Mouse (Mus musculus) left cerebral cortex, adult 2 months (tissue): ENCODE results near the gene Gm4869. TPM values are rescaled to one million over a fixed set of nuclear protein-coding genes. Genes with fewer than 3 reads are reported as not detected.

Source experiments
- DNase-seq, 2 experiments: peaks; one replicate each; pipeline ENCODE4 v3.0.0; 2021 to 2022; ENCODE audit warnings: low spot score in 2 of 2, mixed read lengths in 1 of 2; ENCODE audit errors: extremely low spot score in 1 of 2
- H3K27ac ChIP-seq: fragments of 200-600 bp; 2 replicates; pipeline ENCODE4 v1.8.1; 2022
- H3K4me3 ChIP-seq: fragments of 200-600 bp; 2 replicates; pipeline ENCODE4 v1.8.1; 2022
- CTCF ChIP-seq: fragments of 200-600 bp; IDR thresholded peaks from 2 replicates; pipeline ENCODE4 v1.8.1; 2022; ENCODE audit warnings: antibody characterized with exemption, mild to moderate bottlenecking, moderate library complexity
- intact Hi-C: fragments of 180-260 bp; cut with DNase I; formaldehyde crosslinking; loops from one replicate; pipeline ENCODE4 v1.15.1; 2025
- total RNA-seq, 2 experiments: library from RNA; stranded (reverse); gene quantifications; 2 replicates each; pipeline ENCODE4 v1.2.3; 2021

The Gm4869 gene
- total RNA-seq, 2 experiments from 2014 or later: not detected

DNA sequence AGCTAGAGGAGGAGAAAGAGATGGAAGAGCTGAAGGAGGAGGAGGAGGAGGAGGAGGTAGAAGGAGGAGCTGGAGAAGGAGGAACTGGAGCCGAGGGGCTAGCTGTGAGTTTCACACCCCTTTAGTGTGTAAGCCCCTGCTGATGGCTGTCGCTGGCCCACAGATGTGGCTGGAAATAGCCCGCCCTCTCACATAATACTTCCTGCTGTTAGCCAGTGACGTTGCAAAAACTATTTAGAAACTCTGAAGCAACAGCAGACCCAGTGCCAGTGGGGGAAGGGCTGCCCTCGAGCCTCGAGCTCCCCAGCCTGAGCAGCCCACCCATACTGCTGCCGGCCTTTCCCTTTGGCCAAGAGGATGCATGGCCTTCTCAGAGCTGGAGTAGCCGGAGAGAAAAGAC is 63.2 kb downstream of the Gm4869 start:
- no peak for DNase-seq
- Histone ChIP-seq H3K4me3 (no peak overlapping the region), H3K27ac (no peak overlapping the region)
- intact Hi-C loops: no loop called here
- TF ChIP-seq CTCF: no peak

DNA sequence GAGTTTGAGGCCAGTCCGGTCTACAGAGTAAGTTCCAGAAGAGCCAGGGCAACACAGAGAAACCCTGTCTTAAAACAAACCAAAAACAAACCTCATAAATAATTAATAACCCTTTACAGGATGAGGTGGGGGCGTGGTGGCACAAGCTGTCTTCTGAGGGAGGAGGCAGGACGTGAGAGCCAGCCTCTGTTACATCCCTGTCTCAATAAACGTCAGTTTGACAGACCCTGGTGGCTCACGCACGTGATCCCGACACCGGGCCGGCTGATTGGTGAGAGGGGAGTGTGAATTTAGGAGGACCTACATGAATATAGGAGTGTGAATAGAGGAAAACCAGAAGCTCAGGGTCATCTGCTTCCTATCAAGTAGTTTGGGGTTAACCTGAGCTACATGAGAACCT is 63.8 kb downstream of the Gm4869 start:
- no peak for DNase-seq
- intact Hi-C loops: no loop called here
- TF ChIP-seq CTCF: no peak

DNA sequence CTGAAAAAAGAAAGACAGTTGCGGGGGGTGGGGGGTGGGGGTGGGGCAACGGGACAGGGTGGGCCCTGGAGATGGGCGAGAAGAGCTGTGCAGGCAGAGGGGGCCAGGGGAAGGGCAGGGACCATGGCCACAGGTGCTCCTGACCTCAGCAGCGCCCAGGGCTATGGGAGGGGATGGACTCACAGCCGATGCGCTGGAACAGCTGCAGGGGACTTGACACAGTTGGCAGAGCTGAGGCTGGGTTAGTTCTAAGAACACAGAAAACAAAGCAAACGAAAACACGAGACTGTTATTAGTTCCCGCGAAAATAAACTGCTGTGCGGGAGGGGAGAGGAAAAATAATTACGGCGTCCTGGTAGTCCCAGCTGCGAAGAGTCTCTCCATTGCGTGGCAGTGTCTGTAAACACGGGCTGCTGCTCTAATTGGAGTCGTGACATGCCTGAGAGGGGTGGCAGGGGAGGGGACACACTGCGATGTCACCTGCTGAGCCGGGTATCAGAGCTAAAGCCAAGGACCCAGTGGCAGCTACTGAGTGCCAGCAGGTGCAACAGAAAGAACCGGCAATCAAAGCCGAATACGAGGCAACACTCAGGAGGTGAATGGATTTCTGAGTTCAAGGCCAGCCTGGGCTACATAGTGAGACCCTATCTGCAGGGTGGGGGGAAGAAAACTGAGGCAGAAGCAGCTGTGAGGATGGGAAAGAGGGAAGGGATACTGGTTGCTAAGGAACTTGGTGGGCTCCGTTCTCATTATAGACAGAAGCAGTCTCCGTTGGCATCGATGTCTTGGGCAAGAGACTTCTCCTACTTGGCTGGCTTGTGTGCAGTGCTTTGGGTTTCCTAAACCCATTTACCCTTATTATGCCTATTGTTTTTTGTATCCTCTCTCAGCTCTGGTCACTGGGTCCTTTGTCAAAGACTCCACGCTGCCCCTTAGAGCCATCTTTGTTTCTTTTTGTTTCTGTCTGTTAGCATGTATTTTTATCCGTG is 64.9 kb downstream of the Gm4869 start:
- intact Hi-C loops: no loop called here
- H3K4me3 ChIP-seq: peak overlapping the region; percentile 9; the same call in 1 of the 2 replicates
- no peak for DNase-seq
- TF ChIP-seq CTCF: no peak
- H3K27ac ChIP-seq: no peak overlapping the region

More for the DNA sequence above, 63.8 kb downstream of the Gm4869 start:
- no peak overlapping the region for H3K4me3 ChIP-seq
- no peak overlapping the region for H3K27ac ChIP-seq

DNA sequence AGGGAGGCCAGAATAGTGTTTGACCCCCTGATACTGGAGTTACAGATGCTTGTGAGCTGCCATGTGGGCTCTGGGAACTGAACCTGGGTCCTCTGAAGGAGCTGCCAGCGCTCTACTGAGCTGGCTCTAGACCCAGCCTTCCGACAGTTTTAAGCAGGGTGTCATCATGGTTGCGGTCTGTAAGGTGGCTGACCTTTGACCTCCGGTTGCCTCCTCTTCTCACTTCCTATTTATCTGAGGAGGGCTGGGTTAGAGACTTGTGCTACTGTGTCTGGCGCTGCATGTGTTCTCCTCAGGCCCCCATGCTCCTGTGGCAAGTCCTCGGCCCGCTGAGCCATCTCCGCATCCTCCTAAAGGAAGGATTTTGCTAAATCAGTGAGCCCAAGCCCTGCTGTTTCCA is 68.5 kb downstream of the Gm4869 start:
- H3K27ac ChIP-seq: no peak overlapping the region
- intact Hi-C loops: no loop called here
- no peak for TF ChIP-seq CTCF
- no peak overlapping the region for H3K4me3 ChIP-seq
- no peak for DNase-seq

DNA sequence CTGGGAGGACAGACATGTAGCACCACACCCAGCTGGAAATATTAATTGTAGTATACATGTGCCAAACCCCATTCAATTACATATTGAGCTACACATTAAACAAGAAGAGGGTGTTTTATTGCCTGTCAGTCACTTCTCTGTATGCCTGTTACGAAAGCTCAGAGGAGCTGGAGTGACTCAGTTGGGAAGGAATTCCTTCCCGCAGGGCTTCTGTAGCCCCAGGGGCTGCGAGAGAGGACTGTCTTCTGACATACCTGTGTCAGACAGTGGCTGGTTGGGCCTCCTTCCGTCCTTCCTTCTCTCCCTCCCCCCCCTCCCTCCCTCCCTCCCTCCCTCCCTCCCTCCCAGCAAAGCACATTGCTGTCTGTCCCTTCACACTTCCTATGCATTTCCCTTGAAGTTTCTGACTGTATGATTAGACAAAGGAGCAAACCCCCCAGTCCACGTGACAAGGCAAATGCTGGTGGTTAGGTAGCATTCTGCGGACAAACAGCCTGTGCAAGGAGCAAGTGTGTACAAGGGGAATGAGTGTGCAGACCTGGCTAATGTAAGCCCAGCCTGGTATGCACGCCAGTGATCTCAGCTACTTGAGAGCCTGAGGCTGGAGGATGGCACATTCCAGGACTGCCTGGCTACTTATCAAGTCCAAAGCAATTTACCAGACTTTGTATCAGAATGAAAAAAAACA is 69.5 kb downstream of the Gm4869 start:
- H3K27ac ChIP-seq: no peak overlapping the region
- TF ChIP-seq CTCF: no peak
- no peak for DNase-seq
- intact Hi-C loops: no loop called here
- no peak overlapping the region for H3K4me3 ChIP-seq

DNA sequence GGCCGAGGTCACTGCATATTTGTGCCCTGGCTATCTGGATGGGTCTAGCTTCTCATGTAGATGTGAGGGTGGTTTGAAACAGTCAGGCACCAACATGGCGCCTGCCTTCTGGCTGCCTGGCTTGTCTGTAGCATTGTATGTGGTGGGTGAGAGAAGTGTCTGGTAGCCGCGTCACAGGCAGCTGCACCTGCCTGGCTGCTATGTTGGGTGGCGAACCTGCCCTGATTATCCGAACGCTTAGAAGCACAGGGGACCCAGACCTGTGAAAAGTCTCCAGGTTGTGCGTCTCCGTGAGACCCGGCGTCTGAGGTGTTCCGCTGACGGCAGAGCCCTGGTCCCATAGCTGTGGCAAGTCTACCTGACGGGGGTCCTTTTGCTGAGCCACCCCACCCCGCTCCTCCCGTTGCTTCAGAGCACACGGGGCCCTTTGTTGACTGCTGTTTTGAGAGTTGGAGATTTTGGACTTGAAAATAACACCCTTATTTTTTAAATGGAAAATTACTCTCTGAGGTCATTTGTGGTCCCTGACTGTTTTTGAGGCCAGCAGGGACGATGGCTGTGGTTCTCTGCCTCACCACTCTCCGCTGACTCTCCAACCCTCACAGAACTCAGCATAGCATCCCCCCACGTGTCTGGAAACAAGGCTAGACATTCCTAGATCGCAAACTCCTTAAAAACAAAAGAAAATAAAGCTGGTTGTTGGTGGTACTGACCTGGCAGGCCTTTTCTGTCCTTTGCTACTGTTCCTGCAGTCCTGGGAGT is 71.9 kb downstream of the Gm4869 start:
- no peak overlapping the region for H3K27ac ChIP-seq
- intact Hi-C loops: no loop called here
- no peak overlapping the region for H3K4me3 ChIP-seq
- no peak for TF ChIP-seq CTCF
- no peak for DNase-seq

DNA sequence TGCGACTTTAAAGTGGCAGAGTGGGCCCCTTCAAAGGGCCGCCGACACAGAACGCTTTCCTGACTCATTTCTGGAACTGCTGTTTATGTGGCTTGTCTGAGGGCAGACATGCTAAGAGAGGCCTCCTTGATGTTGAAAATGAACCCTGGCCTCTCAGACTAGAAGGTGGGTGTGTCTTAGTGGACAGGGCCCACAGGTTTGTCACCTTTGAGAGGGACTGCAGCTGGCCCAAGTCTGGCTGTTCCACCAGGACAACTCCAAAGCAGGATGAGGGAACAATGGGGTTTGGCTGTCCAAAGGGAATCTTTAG is 72.4 kb downstream of the Gm4869 start:
- H3K27ac ChIP-seq: no peak overlapping the region
- intact Hi-C loops: no loop called here
- no peak for TF ChIP-seq CTCF

DNA sequence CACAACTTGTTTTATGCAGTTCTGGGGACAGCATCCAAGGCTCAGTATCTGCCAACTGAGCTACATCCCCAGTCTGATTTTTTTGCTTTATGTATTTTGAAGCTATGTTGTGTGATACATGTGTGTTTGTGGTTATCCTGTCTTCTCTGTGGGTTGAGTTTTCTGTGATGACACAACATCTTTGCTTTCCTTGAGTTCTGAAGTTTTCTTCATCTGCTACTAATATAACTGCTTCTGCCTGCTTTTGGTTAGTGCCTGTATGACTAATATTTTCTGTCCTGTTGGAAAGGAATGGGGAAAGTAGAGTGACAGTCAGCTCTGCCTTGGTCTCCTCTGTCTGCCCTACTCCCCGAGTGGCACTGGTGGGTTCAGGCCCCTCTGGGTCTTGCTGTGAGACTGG is 75.8 kb downstream of the Gm4869 start:
- DNase-seq: no peak
- no peak for TF ChIP-seq CTCF
- Histone ChIP-seq H3K4me3 (no peak overlapping the region), H3K27ac (no peak overlapping the region)
- intact Hi-C loops: no loop called here

More for the DNA sequence above, 72.4 kb downstream of the Gm4869 start:
- no peak for DNase-seq
- no peak overlapping the region for H3K4me3 ChIP-seq

DNA sequence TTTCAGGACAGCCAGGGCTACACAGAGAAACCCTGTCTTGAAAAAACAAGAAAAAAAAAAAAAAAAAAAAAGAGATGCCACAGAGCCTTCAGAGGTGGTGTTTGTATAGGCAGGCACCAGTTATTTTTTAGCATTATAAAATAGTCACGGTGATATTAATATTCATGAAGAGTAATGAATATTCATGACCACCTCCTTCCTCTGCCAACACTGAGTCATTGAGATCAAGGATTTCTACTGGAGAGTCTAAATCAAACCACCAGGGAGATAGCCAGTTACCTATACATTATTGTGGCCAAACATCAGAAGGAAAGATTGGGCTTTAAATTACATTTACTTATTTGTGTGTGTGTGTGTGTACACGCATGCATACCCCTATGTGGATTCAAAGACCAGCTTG is 81.3 kb downstream of the Gm4869 start:
- TF ChIP-seq CTCF: no peak; the same call in 1 of the 2 replicates
- no peak for DNase-seq
- Histone ChIP-seq H3K27ac (no peak overlapping the region), H3K4me3 (no peak overlapping the region)
- intact Hi-C loops: loop anchor here (5.0 kb wide), 1 partner anchor 84 kb away; no protein-coding TSS in a partner anchor

DNA sequence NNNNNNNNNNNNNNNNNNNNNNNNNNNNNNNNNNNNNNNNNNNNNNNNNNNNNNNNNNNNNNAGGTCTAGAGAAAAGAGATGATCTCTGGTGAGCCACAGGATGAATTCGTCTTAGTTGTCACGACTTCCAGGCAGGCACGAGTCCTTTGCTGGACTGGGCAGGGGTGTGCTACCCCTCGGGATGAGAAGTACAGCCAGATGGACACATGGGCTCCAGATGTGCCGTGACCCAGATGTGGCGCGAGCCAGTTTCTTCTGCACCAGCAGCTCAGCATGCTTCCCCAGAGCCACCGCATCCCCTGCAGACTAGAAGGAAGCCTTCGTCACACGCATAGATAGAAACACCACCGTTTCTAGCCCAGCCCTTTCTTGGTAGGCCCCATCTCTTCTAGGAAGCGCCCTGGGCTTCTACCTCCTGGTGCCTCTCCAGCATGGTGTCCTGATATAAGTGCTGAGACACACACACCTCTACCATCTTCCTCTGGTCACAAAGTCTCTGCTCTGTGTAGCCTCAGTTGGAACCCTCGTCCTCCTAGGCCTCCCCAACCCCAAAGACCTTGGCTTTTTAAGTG is 92.8 kb downstream of the Gm4869 start:
- intact Hi-C loops: loop anchor here (5.0 kb wide), 3 partner anchors 91 to 206 kb away; partner anchors contain the start of genes Gm4869 and Mrm2
- no peak for TF ChIP-seq CTCF

DNA sequence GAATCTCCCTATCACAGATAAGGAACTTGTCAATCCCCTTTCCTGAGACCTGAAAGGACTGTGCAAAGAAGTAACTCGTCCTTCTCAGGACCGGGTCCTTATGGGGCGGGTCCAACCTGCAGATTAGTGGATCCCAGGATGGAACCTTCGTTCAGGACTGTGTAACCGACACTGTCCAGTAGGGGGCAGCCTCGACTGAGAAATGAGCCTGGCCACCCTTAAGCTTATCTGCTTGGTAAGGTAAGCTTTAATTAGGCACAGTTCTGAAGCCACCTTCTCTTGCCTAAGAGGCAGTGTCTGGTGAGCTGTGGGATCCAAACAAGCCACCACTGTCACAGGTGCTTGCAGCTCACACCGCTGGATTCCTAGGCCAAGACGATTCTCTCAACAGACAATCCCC is 94.7 kb downstream of the Gm4869 start:
- intact Hi-C loops: loop anchor here (1.0 to 2.0 kb wide), 4 partner anchors 79 to 209 kb away; no protein-coding TSS in a partner anchor
- TF ChIP-seq CTCF: peak; percentile 93
- H3K4me3 ChIP-seq: no peak overlapping the region
- peak; percentile 77 to 80 for DNase-seq
- H3K27ac ChIP-seq: no peak overlapping the region

More for the DNA sequence above, 92.8 kb downstream of the Gm4869 start:
- no peak overlapping the region for H3K4me3 ChIP-seq
- no peak for DNase-seq
- no peak overlapping the region for H3K27ac ChIP-seq
